Mouse (Mus musculus) hindlimb bud, embryonic 11.5 days (tissue): ENCODE measurements around the gene Fzd4.
A peak's percentile ranks its signal among the peaks of the same experiment; 100 is the strongest.

Source experiments
- DNase-seq: peaks from one replicate; pipeline ENCODE4 v3.0.0-alpha.2; 2012; ENCODE audit warnings: low read depth, low spot score; ENCODE audit errors: extremely low spot score

Gene Fzd4

GRCm38 (mm10) chr7:89400721-89401120, 3.4 kb upstream of the Fzd4 start:
- DNase-seq: no peak

GRCm38 (mm10) chr7:89401136-89401858, 2.9 kb upstream of the Fzd4 start:
- DNase-seq: no peak

GRCm38 (mm10) chr7:89401936-89402335, 2.2 kb upstream of the Fzd4 start:
- DNase-seq: no peak

GRCm38 (mm10) chr7:89403053-89403972, 842 bp upstream of the Fzd4 start:
- DNase-seq: peak; percentile 50

DNA sequence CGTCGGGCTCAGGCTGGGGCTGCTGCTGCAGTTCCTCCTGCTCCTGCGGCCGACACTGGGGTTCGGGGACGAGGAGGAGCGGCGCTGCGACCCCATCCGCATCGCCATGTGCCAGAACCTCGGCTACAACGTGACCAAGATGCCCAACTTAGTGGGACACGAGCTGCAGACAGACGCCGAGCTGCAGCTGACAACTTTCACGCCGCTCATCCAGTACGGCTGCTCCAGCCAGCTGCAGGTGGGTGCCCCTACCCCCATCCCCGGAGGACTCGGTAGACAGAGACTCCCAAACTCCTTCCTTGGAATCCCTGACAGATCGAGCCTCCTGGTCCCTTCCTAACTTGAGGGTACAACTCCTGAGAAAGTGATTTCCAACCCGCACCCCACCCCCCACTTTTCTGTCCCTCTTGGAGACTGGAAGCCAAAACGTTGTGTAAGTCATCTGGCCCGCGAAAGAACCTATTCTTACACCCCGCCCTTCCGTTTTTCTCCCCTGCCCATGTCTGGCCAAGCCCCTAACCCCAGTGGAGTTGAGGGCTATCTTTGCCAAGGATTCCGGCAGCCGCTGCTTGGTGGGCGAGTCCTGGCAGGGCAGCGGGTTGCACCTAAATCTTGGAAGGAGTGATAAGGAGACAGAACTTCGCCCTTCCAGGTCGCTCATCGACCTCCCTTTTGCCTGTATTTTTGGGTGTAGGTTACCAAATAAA, 732 bp downstream of the Fzd4 start:
- no peak for DNase-seq

GRCm38 (mm10) chr7:89406011-89406410, 1.9 kb downstream of the Fzd4 start:
- no peak for DNase-seq

DNA sequence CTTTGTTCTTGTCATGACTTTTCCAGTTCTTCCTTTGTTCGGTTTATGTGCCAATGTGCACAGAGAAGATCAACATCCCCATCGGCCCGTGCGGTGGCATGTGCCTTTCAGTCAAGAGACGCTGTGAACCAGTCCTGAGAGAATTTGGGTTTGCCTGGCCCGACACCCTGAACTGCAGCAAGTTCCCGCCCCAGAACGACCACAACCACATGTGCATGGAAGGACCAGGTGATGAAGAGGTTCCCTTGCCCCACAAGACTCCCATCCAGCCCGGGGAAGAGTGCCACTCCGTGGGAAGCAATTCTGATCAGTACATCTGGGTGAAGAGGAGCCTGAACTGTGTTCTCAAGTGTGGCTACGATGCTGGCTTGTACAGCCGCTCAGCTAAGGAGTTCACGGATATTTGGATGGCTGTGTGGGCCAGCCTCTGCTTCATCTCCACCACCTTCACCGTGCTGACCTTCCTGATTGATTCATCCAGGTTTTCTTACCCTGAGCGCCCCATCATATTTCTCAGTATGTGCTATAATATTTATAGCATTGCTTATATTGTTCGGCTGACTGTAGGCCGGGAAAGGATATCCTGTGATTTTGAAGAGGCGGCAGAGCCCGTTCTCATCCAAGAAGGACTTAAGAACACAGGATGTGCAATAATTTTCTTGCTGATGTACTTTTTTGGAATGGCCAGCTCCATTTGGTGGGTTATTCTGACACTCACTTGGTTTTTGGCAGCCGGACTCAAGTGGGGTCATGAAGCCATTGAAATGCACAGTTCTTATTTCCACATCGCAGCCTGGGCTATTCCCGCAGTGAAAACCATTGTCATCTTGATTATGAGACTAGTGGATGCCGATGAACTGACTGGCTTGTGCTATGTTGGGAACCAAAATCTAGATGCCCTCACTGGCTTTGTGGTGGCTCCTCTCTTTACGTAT, 3.1 kb downstream of the Fzd4 start:
- DNase-seq: no peak

DNA sequence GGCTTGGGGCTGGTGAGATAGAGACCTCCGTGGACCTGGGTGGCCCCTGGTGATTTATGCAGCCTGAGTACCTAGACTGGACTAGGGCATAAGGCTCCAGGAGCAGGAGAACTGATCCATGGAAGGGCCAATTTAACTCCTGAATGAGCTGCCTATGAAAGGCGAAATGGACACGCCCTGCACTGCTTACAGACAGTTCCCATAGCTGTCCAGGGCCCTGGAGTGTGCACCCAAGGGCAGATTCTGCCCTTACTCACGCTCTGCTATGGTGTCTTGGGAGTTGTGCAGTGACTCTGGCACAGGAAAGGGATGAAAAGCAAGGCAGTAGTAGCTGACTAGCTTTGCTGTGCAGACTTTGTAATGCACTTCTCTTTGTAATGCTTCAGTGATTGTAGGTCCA, 6.1 kb downstream of the Fzd4 start:
- no peak for DNase-seq

- DNase-seq: no peak
Observed at GRCm38 (mm10) chr7:89411346-89411745, 7.2 kb downstream of the Fzd4 start.

GRCm38 (mm10) chr7:89412094-89412493, 7.9 kb downstream of the Fzd4 start:
- DNase-seq: no peak

DNA sequence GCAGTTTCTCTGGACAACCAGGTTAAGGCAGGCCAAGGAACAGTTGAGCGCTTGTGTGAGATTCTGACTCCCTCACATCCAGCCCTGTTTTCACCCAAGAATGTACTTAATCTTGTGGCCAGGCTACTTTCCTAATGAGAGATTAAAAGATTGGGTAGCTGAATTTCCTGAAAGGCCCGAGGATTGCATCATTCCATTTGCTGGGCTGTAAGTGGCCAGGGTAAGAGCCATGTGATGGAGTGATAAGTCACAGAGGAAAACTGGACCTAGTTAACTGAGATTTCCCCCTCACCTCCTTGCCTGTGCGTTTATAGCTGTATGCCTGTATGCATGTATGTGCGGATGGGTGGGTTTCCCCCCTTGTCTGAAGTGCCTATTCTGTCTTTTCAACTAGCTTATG, 11.9 kb downstream of the Fzd4 start:
- DNase-seq: no peak

GRCm38 (mm10) chr7:89417707-89418106, 13.6 kb downstream of the Fzd4 start:
- DNase-seq: no peak

DNA sequence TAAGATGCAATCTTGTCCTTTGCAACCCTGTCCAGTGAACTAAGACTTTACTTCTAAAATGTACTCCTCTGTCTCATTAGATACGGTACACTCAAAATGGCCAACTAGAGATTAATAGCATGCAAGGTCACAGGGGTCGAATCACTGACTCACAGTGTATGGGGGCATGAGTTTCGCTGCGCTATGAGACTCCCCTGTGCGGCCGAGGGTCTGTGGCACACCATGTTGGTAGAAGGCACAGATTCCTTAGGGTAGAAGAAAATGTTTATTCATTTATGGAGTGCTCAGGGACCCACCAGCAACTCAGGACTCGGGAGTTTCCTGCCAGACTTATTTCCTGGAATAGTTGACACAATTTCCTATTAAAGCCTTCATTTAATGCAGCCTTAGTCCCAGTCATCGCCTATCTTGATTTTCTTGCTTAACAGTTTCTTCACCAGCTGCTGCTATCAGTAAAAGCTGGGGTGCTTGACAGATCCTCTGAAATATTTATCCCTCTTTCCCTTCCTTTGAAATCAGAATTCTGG, 14.0 kb downstream of the Fzd4 start:
- DNase-seq: no peak

DNA sequence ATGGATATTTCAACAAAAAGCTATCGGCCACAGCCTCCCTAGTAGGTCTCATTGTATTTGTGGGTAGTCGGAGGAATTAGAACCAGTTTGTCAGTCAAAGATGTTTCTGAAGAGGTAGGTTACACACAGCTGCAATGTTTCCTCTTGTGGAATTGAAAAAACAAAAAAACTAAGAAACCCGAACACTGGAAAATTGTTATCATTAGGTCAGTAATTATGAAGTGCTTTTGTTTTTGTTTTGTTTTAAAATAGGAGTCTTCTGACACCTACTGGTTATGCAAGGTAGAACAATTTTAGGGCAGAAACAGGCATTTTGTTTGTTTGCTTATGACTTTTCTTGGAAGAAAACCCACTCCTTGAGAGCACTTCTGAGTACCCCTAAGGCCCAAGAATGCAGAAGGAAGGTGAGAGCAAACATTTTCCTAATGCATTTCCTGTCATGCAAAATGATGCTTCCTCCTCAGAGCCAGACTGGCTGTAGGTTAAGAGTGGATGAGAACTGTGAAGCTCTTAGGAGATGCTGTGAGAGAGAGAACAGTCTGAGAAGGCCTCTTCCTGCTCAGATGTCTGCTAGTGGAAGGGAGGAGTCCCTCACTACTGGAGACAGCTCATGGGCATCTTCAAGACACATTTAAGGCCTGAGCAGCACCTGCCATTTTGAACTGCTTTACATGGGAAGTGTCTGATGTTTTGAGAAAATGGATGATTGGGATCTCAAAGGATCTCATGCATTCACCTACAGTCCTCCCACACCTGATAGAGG, 14.9 kb downstream of the Fzd4 start:
- DNase-seq: no peak

DNA sequence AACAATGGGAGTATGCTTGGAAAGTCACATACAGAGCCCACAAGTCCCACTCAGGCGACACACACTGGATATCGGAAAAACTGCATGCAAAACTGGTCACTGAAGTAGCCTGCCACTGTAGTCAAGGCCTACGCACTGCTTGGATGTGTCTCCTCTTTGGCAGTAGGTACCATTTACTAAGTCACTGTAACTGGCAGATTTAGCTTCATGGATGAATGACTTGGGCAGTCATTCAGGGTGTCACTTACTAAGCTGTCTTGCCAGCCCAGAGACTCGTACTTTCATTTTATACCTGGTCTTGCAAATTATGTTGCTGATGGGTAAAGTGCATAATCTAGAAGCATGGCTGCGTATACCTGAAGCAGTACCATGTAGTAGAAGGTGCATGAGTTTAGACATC, 17.1 kb downstream of the Fzd4 start:
- DNase-seq: no peak

DNA sequence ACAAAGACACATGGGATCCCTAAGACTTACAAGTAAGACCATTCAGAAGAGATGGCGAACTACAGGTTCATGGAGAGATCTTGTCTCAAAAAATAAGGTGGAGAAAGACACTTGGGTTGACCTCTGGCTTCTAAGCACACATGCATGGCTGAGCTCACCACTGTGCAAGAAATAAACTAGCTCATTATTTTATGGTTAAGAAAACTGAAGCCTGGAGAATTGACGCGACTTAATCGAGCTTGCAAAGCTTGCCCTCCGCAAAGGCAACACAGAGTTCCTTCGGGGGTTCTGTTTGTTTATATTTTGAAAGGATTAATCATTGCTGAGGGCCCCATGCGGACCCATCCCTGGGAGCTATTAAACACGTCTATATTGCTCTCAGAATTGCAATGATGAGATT, 18.5 kb downstream of the Fzd4 start:
- DNase-seq: no peak

DNA sequence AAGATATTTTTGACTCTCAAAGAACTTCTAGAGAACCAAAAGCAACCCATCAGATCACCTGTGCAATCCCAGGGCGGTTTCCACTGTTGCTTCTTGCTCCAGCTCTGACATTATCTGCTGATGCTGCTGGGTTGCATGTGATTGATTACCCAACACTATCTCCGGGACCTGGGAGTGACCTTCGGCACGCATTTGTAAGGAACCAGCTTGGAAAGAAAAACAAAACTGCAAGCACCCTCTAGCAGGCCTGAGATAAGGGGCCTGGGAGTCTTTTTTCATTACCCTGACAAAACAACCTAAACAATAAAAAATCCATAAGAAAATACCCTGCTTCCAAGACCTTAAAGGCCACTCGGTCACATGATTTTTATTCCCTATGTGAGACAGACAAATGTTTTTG, 19.0 kb downstream of the Fzd4 start:
- no peak for DNase-seq

DNA sequence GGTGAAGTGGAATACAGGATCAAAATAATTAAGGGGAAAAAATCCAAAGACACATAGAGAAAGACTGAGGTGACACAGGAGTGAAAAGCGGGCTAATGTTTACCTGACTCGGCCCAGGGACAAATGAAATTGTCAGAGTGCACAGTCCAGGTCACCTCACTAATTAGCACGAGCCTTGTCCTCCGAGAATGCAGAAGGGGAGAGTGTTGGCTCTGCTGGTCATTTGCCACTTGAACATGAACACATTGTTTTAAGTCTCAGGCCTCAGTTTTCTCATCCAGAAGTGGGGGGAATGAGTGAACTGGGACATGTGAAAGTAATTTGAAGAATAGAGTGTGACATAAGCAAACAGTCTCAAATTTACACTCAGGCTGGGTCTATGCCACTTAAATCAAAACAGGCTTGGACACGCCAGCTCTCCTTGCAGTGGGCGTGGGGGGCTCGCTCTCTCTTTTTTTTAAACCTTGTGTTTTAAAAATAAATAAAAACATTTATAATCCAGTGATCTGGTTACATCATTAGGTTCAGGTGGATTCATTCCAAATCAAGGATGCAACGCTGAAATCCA, 19.6 kb downstream of the Fzd4 start:
- no peak for DNase-seq

DNA sequence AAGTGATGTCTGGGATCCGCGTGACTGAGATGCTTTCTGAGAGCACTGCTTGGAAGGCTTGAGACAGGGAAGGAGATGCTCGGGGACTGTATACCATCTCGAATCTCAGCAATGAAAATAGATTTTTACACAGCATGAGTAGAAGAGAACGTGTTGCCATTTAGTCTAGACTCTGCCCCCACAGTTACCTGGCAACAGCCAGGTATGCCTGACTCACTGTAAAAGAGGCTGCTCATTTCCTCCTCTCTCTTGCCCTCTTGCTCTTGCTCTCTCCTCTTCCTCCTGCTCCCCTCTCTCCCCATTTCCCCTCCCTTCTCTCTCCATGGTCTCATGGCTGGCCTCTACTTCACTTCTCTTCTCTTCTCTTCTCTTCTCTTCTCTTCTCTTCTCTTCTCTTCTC, 20.5 kb downstream of the Fzd4 start:
- DNase-seq: no peak
